Mouse (Mus musculus): ENCODE measurements around the gene Shroom3. TPM values are rescaled to one million over a fixed set of nuclear protein-coding genes. Genes with fewer than 3 reads are reported as not detected.

Shroom3 gene
- total RNA-seq, 2 experiments from 2014 or later, result 8.1 to 9.5 TPM

DNA sequence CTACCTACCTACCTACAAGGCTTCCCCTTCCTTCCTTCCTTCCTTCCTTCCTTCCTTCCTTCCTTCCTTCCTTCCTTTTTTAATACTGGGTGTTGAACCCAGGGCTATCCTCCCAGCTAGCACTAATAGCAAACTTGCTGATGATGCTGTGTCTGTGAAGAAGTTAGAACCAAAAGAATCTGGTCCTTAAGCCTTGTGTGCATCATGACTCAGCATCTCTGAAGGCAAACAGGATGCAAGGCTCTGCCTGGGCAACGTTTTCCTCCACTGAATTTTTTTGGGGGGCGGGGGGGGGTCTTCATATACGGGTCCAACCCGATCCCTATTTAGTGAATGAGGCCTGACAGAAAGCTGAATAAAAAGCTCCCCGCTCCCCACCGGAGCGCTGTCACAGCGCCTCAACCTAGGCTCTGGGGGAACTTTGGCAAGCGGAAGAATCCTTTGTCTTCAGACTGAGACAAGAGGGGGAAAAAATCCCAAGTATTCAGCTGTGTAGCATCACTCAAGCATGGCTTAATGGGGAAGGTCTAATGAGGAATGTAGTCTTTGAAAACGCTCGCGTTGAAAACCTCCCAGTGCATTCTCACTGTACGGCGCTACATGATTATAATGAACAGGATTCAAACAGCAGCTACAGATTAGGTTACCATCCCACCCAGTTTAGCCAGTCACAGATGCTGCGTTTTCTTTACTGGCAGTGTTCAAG is 15.0 kb downstream of the Shroom3 start:
- no peak for DNase-seq

DNA sequence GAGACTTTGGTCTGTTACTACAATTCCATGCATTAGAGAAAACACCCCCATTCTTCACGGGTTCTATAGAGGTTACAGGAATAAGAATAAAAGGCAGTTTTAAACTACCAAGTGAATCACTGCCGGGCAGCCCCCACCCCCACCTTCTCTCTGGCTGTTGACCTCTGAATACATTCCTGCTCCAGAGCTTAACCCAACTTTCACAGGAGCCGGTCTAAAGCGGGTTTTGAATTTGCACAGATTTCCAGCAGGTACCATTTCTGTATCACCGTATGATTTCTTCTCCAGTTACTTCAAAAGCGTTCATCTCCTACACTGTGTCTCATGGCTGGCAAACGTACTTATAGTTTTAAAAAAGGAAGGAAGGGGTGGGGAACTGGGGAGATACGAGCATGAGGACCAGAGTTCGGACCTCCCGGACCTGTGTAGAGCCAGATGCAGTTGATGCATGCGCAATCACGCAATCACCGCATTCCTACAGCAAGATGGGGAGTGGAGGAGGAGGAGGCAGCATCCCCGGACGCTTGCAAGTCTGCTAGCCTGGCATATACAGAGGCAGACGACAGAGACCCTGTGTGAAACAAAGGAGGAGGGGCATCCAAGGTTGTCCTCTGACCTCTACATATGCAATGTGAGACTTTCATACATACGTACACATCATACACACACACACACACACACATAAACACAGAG is 15.7 kb downstream of the Shroom3 start:
- no peak for DNase-seq

DNA sequence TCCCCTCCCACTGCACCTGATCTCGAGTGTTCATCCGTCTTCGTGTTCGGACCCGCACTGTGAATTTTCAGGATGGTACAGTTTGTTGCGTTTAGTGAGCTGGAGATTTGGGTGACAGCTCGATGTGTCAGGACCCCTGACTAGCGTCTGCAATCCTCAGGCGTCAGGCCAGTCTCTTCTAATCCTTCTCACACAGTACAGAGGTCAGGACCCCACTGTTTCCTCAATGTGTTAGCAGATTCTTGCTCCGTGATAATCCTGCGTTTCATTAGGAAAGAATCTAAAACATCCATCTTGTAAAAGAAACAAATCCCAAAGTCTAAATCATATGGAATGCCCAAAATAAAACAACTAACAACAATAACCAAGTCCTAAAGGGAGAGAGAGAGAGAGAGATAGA is 18.5 kb downstream of the Shroom3 start:
- DNase-seq, result no peak

DNA sequence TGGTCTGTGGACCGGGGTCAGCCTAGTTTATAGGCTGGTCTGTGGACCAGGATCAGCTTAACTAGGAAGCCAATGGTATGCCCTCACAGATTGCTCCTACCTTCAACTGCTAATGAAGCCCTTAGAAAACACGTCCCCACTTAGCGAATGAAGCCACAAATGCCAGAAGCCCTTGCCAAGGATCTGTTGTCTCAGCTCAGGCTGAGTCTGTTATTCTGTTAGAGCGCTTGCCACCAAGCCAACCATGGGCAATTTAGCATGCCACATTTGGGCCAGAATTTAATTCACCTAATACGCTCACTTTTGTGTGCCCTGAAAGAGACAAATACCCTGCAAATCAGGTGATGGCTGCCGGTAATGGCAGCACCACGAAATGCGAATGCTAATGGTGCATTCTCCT is 20.4 kb downstream of the Shroom3 start:
- no peak for DNase-seq

DNA sequence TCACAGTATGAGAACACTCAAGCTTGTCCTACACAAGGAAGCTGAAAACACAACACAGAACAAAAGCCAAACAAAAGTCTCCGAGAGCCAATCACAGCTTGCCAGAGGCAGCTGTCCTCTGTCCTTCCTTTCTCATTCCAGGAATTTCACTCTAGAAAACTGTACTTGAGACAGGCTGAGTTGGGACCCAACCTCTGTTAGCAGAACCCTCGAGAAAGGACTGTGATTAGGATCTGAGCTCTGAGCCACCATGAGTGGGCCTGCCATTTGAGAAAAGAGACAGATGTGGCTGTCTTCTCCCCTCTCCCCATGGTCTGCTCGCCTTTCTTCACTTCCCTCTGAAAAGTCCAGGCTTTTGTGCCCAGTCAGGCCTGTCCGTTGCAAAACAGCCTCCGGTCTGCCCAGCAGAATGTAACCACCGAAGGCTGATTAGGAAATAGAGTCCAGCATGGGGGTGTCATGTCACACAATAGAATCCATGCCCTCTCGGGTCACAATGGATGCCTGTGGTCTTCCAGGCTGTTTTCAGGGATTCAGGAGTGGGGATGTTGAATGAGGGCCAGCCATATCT is 24.8 kb downstream of the Shroom3 start:
- peak in 1 of 2 experiments; percentile 14 for DNase-seq

DNA sequence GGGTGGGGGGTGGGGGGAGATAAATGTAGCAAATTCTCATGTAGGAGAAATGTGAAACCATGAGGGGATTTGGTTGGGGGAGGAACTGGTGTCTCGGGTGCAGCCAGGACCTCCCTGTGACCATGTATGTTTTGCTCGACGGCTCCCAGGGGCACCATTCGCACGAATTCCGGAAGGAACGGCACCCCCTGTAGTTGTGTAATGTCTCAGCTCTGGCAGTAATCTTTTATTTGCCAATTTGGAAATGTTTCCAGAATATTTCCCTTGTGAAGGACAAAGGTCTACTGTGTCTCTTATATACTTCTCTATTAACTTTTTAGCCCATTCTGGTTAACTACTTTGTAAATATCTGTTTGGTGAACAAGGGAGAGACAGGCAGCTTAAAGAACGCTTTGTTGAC is 27.5 kb downstream of the Shroom3 start:
- DNase-seq, result peak in 1 of 2 experiments; percentile 32

DNA sequence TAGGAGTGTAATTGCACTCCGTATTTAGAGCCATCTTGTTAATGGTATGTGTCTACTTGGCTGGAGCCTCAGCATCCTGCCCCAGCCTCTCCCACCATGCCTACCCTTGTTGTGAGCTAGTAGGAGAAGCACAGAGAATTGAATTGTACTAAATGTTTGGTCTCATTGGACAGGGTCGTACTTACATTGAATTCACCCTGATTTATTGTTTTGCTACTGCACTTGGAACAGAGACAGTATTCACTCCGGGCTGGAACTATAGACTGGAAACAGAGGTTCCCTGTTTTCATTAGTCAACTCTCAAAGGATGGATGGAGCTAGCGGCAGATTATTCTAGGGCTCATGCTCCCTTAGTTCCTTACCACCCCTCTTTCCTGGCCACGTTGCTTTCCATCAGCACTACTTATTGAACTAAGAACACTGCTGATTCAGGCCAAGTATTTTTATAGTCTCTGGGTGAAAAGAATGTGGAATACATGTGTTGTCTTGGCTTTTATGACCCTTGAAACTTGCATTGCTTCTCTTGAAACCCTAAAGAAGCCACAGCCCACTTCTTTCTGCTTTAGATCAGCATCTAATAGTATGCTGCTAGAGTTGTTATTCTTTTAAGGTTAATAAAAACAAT is 28.5 kb downstream of the Shroom3 start:
- no peak for DNase-seq

DNA sequence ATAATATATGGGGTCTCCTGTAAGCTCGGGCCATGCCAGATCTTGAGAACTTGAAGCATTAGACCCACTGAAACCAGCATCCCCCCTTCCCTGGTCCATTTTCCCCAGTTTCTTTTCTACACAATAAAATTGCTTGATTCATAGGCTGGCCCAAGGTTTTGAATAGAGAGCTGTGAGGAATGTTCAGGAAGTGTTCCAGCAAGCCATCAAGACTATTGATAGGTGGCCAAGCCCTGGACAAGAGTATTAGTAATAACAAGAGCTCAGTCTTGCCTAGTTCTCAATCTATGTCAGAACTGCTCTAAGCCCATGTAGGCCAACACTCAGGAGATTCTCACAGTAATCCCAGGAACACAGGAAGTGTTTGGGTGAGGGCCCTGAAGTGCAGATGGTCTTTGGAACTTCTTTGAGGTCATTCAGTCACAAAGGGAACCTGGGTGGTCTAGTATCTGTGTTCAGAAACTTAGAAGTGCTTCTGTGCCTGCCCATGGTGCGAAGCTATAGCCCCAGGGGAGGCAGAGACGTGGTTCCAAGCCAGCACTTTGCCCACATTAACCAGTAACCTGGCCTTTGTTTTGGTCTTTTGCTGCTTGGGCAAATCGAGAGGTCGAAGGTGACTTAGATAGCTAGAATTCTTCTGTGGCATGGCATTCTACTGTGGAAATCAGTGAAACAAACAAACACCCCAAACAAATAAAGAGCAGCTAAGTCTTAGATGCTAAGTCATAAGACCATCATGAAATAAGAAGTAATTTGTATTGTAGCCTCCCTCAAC is 29.6 kb downstream of the Shroom3 start:
- DNase-seq, result no peak

DNA sequence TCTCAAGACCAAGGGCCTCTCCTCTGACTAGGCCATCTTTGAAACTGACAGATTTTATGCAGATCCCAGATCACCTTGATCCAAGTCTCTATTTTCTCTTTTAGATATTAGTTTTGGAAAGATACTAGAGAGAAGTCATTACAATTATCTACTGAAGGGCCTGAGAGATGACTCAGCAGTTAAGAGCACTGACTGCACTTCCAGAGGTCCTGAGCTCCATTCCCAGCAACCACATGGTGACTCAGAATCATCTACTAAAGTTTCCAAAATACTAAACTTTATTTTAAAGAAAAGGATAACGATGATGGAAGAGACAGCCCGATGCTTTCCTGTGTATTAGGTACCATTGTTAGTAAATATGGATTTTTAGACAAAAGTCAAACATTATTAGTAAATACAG is 31.7 kb downstream of the Shroom3 start:
- no peak for DNase-seq

DNA sequence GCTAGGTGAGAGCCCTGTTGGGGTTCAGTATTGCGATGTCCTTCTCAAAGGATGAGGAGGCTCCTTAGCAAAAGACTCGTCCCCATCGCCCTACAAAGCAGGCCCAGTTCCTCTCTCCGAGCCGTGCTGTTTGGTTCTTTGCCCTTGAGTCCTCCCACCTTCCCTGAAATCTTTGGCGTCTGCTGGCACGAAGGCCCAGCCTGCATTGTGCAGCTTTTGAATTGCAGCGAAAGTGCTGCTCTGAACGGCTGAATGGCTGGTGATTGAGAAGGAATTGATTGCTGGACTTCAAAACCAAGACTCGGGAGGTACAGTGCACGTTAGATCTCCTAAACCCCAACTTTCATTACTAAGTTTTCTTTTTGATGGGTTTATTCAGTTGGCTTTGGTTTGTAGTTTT is 32.1 kb downstream of the Shroom3 start:
- DNase-seq, result no peak

DNA sequence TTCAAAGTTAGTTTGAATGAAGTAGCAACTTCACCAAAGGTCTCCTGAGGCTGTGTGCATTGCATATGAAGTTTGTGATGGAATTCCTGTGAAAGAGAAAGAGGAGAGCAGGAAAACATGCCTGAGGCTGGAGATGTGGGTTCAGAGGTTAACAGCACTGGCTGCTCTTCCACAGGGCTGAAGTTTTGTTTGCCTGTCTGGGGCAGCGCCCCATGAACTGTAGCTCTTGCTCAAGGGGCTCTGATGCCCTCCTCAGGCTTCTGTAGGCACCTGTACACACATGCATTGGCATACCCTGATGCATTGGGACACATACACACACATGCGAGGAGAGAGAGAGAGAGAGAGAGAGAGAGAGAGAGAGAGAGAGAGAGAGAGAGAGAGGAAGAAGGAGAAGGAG is 32.7 kb downstream of the Shroom3 start:
- DNase-seq, result no peak

DNA sequence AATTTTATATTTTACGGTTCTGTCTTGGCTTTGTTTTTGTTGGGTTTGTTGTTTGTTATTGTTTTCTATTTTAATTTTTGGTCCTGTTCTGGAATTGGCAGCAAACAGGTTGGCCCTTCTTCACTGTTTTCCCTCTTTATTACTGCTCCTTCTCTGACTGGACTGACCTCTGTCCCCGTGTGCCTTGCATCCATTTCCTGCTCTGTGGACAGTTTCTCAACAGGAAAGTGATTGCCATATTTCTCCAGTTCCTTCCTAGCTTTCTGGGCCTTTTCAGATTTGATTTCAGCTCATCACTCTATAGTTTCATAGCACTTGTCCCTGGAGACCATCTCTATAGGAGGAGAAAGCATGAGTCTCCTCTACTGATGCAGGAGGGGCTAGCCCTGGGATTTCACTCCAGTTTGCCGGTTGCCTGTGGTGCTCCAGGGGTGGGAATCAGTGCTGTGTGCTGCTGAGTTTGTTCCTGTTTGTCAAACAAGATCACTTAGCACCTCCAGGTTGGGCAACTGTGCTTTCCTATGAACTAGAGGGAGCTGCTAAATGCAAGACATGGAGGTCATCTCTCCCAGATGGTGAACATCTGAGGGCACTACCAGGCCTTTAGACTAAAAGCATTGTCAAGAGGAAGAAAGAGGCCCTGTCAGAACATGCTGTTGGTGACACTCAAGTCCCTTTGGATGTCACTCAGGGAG is 34.6 kb downstream of the Shroom3 start:
- DNase-seq, result no peak

DNA sequence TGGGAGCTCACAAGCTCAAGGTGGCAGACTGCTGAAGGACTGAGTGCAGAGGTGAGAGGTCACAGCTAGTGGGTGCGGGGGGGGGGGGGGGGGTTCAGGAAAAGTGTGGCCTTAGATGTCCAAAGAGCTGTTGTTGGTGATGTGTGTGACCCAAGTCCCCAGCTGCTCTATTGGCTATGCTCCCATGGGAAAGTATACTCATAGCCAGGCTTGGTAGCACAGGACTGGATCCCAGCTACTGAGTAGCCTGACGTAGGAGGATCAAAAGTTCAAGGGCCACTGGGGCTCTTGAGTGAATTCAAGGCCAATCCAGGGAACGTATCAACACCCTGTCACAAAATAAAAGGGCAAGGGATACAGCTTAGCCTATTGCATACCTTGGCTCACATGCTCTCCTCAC is 35.6 kb downstream of the Shroom3 start:
- DNase-seq, result peak in 1 of 2 experiments; percentile 17

DNA sequence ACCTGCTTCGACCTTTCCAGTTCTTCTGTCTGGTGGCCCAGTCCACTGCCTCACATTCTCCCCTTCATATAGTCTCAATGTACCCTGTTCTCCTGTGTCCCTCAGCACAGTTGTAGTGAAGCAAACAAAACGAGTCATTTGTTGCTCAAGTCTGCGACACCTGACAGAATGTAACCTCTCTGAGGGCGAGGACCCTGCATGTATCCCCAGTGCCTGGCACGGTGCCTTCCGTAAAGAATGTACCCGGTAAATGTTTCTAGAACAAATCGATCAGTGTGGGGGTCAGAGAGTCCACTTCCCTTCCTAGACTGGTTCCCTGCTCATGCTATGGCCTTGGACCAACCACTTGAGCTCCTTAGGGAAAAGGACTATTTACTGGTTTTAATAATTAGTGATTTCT is 38.4 kb downstream of the Shroom3 start:
- DNase-seq, result peak in 1 of 2 experiments; percentile 15

DNA sequence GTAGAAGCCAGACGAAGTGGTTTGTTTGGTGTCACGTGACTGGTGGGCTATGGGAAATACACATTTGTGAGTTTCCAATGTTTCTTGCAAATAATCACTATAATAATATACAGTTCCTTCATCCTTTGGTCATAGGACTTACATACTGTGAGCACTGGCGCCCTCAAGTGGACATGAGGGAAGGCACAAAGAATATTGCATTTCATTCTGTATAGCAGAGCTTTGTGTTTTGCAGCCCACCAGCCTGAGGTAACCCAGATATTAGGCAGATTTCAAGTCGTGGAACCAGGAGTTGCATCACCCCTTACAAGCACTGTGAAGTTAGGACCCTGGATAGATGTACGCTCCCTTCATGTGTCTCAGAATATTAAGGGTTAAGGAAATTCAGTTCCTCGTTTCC is 42.7 kb downstream of the Shroom3 start:
- peak; percentile 54 to 66 for DNase-seq

DNA sequence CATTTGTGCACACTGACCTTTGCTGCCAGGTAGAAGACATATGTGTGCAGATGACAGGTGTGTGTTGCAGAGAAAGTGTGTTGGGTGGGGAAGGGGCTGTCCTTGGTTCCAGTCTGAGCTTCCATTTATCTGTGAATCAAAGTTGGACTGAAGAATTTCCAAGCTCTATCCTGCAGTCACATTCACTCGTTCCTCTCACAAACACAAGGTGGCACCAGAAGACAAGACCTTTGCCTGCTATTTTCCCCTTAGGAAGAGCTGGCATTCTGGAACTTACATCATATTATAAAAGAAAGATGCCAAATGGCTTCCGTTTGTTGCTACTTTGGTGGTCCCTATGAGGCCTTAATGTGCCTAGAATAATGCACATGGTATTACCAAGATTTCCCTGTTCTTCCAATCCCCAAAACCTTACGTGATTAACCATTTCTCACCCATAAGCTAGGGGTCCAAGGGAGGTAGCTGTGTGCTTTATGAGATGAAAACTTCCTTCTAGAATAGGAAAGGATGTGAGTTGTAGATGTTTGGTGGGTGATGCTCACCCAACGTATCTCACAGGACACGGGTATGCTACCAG is 45.1 kb downstream of the Shroom3 start:
- peak; percentile 43 to 52 for DNase-seq

DNA sequence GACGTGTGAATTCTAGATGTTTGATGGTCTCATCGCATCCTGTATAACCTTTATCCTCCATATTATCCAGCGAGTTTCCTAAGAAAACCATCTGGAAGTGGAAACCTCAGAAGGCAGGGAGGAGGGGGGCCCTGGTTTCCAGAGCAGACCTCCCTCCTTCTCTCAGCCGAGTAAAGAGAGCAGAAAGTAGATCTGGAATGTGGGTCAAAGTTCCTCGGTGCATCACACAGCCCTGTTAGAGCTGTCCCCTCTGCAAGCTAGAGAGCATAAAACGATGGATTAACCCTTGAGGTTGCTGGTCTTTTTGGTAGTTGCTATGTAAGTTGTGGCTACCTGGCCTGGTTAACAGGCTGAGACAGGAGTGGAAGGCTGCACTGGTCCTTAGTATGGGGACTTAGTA is 46.0 kb downstream of the Shroom3 start:
- no peak for DNase-seq

DNA sequence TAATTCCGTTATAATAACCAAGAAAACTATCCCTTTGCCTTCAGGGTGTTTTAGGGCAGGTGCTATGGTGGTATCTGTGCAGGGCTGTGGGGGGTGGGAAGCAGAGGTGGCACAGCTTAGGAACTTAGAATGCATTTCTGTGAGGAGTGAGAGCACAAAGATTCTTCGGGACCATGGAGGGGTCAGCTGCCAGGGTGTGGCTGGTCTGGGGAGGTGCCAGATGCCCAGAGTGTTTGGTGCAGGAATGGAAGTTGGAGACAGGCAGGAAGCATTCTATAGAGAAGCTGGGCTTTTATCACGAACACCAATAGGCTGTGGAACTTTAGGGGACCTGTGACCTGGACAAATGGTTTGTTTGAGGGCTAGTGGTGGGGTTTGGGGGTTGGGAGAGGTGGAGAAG is 58.6 kb downstream of the Shroom3 start:
- DNase-seq, result no peak

DNA sequence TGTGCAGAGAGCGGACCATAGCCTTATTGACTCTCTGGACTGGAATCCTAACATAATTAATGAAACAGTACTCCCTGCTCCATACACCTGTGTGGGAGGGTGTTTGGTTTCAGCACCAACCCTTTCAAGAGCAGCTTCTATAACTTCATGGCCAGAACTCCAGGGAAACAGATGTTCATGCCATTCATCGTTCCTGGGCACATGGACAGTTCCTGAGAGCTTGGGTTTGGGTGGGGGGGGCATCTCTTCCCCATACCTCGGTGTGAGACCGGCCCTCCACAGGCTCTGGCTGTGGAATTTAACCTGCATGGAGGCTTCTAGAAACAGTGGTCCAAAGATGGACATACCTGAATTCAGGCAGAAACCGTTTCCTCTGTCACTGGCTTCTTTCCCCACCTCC is 59.5 kb downstream of the Shroom3 start:
- no peak for DNase-seq

DNA sequence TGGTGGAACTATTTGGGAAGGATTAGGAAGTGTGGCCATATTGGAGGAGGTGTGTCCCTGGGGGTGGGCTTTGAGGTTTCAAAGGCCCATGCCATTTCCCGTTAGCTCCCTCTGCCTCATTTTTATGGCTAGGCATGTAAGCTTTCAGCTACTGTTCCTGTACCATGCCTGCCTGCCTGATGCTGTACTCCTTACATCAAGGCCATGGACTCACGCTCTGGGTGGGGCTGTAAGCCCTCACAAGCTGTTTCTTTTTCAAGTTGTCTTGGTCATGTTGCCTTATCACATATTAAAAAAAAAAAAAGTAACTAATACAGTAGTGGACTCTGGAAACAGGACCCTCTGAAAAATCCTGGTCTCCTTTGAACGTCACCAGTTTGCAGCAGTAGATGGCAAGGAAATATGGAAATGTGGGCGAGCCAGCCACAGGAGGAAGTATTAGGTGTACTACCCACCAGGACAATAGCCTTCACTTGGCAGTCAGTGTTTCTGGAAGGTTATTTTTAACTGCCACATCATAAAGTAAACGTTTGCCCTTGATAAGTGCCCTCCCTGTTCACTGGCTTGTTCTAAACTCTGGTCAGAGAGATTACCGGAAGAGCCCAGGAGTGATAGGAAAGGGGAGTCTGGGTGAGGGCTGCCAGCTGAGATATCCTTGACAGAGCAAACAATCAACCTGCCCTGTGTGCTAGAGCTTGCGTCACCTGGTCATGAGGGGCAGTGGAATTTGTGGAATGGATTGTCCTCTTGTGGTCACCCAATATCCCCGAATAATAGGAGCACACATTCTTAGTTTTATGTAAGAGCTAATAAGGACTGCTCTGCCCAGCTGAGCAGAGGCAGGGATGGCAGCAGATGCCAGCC is 62.4 kb downstream of the Shroom3 start:
- DNase-seq, result peak in 1 of 2 experiments; percentile 16
